Comparison of ENCODE assay signal across 8 mouse cellular contexts in the genomic region with DNA sequence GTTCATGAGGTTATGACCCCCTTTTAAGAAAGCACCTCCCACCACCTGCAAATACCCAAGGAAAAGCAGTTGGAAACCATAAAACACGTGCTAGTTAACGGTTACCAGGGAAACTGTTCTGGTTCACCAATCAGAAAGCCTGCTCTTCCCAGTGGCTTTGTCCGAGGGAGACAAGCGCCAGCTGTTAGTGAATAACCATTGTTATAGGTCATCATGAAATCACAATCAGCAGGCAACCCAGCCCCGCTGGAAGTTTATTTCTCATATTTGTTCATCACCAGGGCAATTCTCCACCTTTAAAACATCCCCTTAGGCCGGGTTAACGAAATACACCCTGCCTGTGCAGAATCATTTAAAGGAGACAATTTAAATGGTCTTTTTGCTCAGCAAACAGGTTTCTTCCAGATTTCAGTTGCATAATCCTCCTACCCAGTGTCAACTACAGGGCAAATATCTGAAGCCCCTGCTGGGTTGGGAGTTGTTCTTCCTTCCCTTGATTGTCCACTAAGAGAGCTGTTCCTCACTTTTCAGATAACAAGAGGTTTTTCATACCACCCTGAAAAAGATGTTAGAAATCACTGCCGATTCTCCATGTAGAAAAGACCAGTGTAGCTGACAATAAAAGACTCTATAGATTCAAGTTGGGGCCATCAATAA.
A peak's percentile ranks its signal among the peaks of the same experiment; 100 is the strongest.
DNase-seq lines count a peak whose midpoint lies in the region; ATAC-seq lines count a peak whose summit lies in the region.

No protein-coding gene starts in this region.

- H3K4me1 ChIP-seq in heart, embryonic 11.5 days (ENCODE audit: control insufficient read depth, insufficient read depth, low read length) = no peaks in the 10 kb centered on the region
- peaks cover 32% of the 10 kb centered on the region for H3K4me1 ChIP-seq in limb, embryonic 10.5 days

- H3K4me3 ChIP-seq in heart, embryonic 11.5 days (ENCODE audit: low read depth, low read length) = no peak overlapping the region
- H3K4me3 ChIP-seq in limb, embryonic 10.5 days = peak overlapping the region; percentile 33

- peak overlapping the region; percentile 14; the same call in 1 of the 2 replicates for H3K4me2 ChIP-seq in heart, embryonic 11.5 days

- H3K9me3 ChIP-seq in heart, embryonic 11.5 days (replicated peaks; ENCODE audit: control insufficient read depth, low read length) = no peaks in the 10 kb centered on the region
- no peaks in the 10 kb centered on the region for H3K9me3 ChIP-seq in limb, embryonic 10.5 days (replicated peaks)

- DNase-seq in NIH3T3 (ENCODE audit: low read depth) = peak; percentile 6
- peak; percentile 74 for DNase-seq in embryo, embryonic 9.5 days (ENCODE audit: extremely low spot score)
- peak; percentile 4 to 19 for DNase-seq in kidney, adult 8-10 months
- DNase-seq in limb, embryonic 10.5 days (ENCODE audit: low spot score) = peak; percentile 60
- peak; percentile 3 for DNase-seq in right cerebral cortex, postnatal 25 days
- no peak for DNase-seq in adrenal gland, postnatal 36 days

- H3K36me3 ChIP-seq in heart, embryonic 11.5 days (ENCODE audit: control insufficient read depth, insufficient read depth, low read length) = no peaks in the 10 kb centered on the region
- no peaks in the 10 kb centered on the region for H3K36me3 ChIP-seq in limb, embryonic 10.5 days

- H3K9ac ChIP-seq in heart, embryonic 11.5 days (ENCODE audit: low read depth, low read length) = no peak overlapping the region

- WGBS in heart, embryonic 11.5 days (ENCODE audit: insufficient replicate concordance) = 22% methylated on average over 8 of the region's 8 CpGs
- WGBS in limb, embryonic 10.5 days = 16% methylated on average over 8 of the region's 8 CpGs

- H3K27me3 ChIP-seq in heart, embryonic 11.5 days (ENCODE audit: control insufficient read depth, insufficient read depth, low read length) = no peaks in the 10 kb centered on the region
- H3K27me3 ChIP-seq in limb, embryonic 10.5 days (ENCODE audit: low read depth, poor library complexity, severe bottlenecking) = no peaks in the 10 kb centered on the region

- peak overlapping the region; percentile 41; the same call in 1 of the 2 replicates for H3K27ac ChIP-seq in heart, embryonic 11.5 days (ENCODE audit: low read depth, low read length)
- peak overlapping the region; percentile 83 for H3K27ac ChIP-seq in limb, embryonic 10.5 days

- no peak for ATAC-seq in heart, embryonic 11.5 days (replicated peaks; ENCODE audit: insufficient number of reproducible peaks, low FRiP score, low TSS enrichment)
- no peak for ATAC-seq in activated CD4-positive, CD25-positive, alpha-beta regulatory T cell, adult 4 months

Comparison
In these comparisons a context has a peak if more than half of its experiments do, and no peak if none do; other contexts are left out.
1. DNase-seq: peak in NIH3T3 (single experiment), embryo, embryonic 9.5 days (single experiment), kidney, adult 8-10 months (2 of 2), limb, embryonic 10.5 days (single experiment) and right cerebral cortex, postnatal 25 days (single experiment); none in adrenal gland, postnatal 36 days (0 of 2).